Mouse (Mus musculus): ENCODE results near the gene Disc1.

- no peak for TF ChIP-seq CTCF (IDR thresholded peaks at IDR 0.05)
- no peak for TF ChIP-seq EP300 (IDR thresholded peaks at IDR 0.05)
Observed at GRCm38 (mm10) chr8:125028841-125029240, 25.2 kb upstream of the Disc1 start.
